Mouse (Mus musculus): ENCODE data around the gene Dpy19l1.
A peak's percentile ranks its signal among the peaks of the same experiment; 100 is the strongest.

The Dpy19l1 gene

DNA sequence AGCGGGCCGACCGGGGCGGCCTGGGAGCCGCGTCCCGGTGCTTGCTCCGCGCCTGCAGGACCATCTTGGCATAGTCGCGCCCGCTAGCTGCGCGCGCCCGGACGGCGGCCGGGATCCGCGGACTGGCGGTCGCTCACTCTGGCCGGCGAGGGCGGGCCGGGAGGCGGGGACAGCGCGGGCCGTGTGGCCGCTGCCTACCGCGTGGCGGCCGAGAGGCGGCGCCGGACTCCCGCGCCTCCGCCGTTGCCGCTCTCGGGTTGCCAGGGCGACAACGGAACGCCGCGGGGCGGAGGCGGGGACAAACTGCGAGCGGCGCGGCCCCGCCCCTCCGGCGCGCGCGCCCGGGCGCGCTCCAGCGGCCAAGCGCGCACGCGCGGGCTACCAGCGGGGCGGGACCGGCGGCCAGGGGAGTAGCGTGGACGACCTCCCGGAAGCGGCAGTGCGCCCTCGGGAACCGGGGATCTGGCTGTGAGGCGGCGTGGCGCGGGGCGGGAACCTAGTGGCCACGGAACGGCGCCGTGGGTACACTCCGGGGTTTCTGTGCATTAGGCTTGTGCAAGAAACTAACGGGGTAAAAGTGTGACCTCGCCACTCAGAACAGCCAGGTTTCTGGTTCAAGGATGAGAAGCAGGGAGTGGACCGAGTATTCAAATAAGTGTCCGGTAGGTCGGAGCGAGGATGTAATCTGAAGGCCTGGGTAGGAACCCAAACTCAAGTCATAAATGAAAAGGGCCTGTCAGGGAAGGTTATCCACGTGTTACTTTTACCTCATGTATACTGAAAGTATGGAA, at the start of gene Dpy19l1:
TSS of gene Dpy19l1 (minus strand) at position 74 of the 791 bp plus-strand sequence.
- peak; percentile 94 to 98 for DNase-seq

DNA sequence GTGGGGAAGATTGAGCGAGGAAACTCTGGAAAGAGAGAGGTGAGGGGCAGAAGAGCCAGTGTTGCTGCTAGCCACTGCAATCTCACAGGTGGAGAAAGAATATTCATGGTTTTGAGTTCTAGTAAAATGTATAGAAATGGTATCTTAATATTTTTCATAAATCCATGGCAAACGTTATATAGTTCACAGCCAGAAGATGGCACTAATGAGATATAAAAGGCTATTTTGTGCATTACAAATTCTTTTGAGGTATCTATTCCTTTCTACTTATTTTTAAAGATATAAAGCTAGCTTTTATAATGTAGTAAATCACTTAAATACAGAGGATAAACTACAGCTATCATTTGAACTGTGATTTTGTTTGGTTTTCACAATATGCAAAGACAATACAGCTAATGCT, 35.2 kb upstream of the Dpy19l1 start:
- DNase-seq, result no peak

DNA sequence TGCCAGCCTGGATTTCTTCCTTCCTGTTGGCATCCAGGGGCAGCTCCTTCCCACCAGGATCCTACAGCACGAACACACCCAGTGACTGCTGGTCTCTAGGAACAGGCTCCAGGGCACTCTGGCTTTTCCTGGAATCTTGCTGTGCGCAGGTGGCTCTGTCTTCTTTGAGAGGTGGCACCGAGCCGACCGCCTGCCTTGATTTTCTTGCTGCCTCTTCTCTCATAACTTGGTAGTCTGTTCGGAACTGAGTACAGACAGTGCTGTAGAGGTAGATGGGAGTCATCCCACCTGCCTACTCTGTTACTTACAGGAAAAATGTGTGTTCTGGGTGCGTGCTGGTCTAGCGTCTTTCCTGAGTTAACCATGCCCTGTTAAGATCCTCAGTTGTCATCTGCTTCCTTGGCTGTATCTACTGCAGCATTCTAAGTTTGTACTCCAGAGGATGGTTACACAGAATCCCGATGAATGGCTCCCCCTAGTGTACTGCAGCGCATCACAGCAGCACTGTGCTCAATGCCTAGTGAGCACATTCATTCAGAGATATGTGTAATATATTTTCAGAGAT, 13.7 kb upstream of the Dpy19l1 start:
- DNase-seq, result peak; percentile 38 to 81

DNA sequence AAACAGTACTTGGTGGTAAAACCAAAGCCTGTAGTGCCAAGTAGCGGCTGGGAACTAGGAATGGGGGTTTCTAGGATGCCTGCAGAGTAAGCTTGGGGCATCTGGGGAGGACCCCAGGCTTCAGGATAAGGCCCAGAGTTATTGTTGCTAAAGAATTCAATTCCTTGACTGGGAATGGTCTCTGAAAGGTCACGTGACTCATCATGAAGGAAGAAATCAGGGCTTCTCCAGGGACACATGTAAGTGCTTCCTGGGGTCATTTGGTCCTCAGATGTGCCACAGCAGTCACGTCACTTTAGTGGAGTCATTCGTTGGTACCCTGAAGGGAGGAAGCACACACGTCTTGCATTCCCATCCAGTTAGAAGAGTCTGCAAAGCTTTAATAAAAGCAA, 11.1 kb upstream of the Dpy19l1 start:
- no peak for DNase-seq

DNA sequence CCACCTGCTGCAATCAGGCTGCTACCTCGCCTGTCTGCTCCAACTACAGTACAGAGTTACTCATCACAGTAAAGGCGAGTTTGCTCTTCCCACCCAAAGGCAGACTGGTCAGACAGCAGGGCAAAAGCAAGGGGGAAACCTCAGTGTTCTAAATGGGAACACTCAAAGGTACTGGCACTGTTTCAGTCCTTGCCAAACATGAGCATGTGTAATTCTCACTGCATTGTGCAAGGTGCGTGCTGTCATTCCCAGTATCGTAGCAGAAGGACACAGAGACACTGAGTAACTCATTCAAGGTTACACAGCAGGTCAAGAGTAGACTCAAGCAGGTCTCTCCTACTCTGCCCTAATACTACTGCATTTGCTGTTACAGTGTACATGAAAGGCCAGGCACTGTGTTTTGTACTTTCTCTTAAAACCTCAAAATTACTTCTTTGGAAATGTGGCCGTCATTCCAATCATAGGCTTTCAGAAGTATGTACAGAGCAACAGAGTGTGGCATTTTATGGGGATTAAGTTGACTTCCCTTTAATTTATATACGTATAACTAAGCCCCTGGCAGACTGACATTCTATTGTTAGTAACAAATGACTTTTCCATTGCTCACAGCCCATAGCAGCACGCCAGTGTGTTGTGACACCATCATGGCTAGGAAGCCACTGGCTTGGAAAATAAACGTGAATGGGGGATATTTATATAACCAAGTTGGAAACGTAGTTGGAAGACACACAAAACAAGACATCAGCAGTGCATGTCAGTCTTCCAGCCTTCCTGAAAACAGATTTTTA, 10.5 kb upstream of the Dpy19l1 start:
- DNase-seq, result no peak

DNA sequence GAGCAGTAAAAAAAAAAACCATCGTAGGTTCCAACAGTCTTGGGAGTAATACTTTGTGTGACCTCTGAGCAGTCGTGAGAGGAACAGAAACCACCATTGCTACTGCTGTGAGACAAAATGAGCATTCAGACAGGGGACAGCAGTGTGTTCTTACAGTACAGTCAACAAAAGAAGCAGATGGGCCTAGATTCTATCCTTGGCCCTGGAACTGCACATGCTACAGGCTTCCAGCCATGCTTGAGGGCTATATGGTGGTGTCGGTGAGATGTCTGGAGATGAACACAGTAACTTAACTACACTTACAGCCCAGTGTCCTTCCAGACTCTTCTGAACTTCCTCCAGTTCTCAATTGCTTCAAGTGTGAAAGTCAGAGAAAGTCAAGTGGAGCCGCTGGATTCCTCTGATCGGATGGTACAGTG, 9.2 kb upstream of the Dpy19l1 start:
- DNase-seq, result no peak

DNA sequence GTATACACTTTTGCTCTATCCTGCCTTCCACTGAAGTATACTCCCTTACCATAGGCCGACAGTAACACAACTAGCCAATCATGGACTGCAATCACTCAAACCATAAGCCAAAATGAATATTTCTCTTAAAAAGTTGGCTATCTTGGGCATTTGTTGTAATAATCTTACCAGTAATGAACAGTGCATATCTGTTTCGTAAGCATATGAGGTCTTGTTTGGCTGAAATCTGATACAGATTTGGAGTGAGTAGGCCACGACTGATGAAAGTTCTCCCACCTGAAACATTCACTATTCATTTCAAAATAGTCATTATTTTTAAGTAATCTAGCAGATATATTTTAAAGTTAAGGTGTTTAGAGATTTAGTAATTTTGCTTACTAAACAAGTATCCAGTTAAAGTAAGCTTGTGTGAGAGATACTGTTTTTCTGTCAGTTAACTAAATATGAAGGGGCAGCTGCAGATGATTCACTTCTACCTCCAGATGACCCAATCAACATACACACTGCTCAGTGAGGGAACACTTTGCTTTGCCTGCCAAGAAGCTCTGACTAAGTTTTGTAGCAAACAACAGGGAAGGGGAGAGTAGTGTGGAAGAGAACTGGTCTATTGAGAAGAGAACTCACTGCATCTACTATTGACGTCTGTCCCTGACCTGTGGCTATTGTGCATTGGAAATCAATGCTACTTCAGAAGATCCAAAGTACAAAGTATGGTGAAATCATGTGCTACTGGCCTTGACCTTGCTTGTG, 8.6 kb upstream of the Dpy19l1 start:
- DNase-seq, result no peak

DNA sequence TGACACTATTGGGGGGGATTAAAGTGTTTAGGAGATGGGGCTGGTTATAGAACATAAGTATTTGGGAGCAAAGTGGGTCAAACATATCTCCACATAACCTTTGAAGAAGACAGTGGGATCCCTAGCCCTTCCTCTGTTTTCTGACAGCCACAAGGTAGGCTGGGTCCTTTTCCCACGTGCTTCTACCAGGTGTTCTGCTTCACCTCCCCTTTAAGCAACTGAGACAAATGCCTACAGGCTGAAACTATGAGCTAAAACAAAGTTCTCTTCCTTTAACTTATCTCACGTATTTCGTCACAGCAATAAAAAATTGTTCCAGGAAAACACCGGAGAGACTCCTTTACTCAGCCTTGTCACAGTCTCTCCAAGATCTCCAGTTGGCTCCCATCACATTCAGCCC, 5.9 kb upstream of the Dpy19l1 start:
- DNase-seq, result no peak

DNA sequence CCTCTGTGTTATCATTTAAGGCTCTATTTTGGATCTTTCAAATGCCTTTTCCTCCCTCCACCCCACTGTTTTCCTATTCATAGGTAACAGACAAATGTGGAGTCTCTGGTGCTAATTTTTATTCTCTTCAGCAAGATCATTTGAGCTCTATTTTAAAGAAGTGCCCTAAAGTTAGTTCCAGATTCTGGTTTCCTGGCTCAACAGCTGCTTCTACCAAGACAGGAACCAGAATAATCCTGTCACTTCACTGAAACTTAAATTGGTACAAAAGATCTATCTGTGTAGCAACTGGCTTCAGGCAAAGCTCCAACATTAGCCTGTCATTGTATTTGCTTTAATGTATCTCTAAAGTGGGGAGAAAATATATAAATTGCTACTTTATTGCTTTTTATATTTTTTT, 3.6 kb upstream of the Dpy19l1 start:
- no peak for DNase-seq

DNA sequence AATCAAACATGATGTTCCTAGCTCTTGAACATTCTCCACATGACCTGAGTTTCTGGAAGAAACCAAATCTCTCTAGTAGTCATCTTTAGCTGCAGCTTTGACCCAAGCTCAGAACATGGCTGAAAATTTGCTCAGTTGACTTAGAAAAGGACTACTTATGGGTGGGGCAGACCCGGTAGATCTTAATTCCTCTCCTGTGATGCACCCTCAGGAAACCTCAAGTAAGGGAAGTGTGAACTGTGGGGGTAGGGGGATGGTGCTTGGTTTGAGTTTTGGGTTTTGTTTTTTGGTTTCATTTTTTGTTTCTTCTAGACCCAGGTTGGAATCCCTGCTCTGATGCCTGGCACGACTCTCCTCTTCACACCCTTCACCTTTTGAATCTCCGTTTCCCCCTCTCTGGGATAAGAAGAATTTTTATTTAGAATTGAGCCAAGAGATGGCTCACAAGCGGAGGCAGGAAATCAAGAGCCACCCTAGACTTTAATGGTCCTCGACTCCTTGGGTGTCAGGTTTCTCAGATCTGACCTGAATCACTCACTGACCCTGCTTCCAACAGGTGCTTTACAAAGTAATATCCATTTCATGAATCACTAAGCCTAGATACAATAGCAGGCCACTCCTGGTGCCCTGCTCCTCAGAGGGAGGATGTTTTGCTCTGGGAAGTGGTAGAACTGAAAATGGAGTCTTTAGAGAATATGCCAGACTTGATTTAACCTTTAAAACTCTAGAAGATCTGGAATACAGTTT, 2.2 kb upstream of the Dpy19l1 start:
- no peak for DNase-seq

DNA sequence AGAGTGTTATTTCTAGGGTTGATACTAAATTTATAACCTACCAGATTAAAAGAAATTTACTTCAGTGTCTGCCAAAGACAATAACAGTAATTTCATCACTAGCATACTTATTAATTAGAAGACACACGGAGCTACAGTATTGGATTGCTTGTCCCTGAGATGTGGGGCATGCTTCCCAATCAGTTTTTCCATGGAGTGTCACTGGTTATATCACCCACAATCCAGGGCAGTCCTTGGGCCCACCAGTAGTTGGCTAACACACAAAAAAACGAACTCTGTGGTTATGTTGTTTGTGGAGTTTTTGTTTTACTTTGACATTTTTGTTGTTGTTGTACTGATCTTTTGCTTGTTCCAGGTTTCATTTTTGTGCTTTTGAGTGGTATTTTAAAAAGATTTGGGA, 1.4 kb upstream of the Dpy19l1 start:
- DNase-seq, result no peak

DNA sequence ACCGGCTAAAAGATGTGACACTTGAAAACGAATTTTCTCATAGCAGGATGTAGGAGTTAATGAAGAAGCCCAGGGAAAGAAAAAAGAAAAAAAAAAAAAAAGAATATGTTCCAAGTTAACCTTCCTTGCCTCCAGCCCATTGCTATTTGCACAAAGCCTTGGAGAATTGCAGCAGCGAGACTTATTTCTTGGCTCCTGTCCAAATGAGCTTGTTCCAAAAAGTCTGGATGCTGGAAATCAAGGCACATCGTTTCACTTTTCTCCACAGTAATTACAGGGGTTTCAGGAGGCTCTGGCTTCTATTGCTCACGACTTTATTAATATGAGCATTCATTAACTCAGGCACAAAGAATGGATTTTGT, 899 bp upstream of the Dpy19l1 start:
- DNase-seq, result no peak

DNA sequence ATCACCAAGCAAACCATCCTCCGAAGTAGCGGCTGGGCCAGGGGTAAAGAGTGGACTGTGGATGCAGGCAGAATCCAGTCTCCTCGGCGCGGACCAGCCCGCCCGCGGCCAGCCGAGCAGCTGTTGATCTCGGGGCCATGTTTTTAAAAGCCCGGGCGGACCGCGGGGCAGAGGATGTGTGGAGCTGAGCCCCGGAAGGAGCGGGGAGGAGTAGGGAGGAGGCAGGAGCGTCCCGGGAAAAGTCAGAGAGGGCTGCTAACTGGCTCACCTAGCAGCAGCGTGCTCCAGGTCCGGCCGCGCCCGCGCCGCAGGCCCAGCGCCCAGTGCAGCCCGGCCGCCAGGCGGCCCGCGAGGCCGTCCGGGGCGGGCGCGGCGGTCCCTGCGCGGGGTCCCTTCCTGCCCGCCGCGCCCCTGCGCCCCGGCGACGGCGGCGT, 352 bp downstream of the Dpy19l1 start:
- DNase-seq, result peak; percentile 61 to 71

DNA sequence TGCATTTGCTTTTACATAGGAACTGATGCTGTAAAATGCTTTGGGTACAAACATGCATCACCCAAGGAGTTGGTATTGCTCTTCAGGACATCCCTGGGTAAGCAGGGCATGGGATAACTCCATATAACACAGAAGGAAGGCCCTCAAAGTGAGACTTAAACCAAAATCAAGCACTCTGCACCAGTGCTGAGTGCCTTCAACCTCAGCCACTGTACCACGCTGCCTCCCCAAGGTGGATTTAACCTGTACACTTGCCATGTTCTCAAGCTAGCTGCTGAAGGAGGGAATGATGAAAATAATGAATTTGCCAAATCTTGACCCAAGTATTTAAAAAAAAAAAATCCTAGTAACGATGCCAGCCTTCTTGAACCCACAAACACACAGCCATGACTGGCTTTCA, 1.3 kb downstream of the Dpy19l1 start:
- DNase-seq, result no peak

DNA sequence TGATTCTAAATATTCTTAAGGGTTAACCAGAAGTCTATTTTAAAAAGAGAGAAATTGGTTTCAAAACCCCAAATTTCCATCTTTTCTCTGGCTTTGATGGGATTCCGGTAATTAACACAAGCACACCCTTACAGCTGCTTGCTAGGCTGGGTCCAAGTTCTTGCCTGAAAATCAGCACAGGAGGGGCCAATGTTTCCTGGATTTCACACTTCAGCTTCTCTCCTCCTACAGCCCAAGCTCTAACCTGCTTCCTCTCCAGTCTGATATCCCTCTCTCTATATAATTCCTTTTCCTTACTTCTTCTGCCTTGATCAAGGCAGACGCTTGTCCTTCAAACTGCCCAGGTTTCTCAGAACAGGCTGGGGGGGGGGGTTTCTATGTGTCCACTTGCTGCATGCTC, 6.7 kb downstream of the Dpy19l1 start:
- no peak for DNase-seq

DNA sequence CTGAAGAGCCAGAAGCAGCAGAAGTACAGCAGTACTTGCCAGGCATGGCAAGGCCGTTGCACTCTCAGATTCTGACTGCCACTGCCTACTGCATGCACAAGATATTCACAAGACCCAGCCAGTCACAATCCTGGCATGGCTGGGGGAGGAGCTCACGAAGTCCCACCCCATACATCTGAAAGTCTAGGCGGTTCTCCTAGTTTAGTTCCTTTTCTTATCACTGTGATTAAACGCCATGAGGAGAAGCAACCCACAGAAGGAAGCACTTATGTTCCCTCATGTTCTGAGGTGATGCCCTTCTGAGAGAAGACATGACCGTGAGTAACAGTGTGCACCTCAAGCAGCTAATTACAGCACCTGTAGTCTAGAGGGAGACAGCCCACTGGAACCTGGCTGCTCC, 12.4 kb downstream of the Dpy19l1 start:
- no peak for DNase-seq

DNA sequence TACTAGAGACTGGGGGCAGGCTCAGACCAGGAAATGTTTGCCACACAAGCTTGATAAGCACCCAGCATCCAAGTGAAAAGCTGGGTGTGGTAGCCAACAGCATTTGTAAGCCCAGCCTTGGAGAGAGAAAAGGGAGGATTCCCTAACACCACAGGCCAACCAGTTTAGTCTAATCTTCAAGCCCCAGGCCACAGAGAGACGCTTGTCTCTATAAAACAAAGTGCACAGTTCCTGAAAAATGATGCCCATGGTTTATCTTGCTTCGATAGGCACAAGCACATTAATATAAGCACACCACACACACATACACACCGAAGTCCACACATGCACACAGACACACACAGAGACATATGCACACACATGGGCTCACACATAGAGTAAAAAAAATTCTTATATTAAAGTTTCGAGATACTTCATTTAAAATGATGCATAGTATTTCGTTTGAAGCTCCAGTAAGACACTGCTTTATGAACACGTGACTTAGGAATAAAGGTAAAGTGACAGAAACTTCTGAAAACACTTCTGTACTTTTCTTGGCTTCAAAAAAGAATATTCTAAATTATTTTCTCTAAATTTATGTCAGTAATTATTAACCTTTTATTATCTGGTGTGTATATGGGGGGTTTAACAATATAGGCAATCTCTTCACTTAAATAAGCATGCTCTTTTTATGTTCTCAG, 14.4 kb downstream of the Dpy19l1 start:
- no peak for DNase-seq

DNA sequence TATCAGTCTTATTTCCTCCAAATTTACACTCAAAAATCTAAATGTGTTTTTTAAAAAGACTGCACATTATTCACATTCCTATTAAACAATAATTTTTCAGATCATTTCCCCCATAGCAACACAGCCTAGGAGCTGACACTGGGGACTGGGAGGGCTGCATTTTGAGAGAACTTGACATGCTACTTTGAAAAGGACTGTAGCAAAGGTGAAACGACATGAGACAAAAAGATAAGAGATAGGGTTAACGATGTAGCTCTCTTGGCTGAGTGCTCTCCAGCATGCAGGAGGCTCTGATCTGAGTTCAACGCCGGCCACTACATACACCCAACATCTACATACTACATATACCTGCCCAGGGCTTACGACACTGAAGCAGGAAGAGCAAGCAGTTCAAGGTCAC, 20.6 kb downstream of the Dpy19l1 start:
- DNase-seq, result no peak

DNA sequence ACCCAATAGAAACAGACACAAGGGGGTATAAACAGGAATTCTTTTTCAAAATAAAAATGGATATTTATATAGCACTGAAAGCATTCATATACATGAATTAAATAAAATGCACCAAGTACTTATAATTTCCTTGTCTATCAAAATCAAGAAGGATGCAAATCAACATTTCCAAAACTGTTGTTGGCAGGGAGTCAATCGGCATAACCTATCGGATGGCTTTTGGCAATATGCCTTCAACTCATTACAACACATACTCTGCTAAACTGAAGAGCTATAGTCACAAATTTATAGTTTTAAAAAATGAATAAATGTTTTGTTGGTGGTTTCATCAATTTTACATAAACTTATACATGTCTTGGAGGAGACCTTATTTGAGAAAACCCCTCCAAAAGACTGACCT, 25.7 kb downstream of the Dpy19l1 start:
- DNase-seq, result no peak

DNA sequence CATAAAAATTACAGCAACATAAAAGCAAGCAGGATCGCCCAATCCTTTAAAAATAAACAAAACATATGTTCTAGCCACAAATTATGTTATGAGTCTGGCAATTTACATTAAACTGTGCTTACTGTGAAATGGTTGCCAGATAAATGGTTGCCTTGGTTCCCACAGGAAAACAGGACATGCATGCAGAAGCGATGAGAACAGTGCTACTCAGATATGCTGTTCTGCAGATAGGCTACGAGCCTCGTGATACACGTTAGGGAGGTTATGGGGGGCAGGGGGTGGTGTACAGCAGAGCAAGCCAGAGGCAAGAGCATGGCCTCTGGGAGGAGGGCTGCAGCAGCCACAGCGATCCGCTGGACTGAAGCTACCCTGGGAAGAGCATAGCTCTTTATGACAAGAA, 29.1 kb downstream of the Dpy19l1 start:
- no peak for DNase-seq

DNA sequence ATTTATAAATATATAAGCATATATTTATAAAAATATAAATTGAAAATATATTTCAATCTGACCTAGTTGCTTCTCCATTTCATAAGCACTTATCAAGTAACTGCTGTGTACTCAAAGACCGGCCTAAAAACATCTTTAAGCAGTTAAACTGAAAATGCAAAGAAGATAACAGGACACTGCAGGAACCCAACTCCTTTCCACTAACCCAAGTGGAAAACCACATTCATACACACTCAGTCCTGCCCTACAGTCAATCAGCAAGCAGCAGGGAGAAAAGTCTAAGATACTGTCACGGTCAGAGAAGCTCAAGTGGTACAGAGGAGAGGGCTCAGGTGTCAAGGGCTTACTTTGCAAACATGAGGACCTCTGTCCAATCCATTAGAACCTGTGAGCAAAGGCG, 30.4 kb downstream of the Dpy19l1 start:
- no peak for DNase-seq

DNA sequence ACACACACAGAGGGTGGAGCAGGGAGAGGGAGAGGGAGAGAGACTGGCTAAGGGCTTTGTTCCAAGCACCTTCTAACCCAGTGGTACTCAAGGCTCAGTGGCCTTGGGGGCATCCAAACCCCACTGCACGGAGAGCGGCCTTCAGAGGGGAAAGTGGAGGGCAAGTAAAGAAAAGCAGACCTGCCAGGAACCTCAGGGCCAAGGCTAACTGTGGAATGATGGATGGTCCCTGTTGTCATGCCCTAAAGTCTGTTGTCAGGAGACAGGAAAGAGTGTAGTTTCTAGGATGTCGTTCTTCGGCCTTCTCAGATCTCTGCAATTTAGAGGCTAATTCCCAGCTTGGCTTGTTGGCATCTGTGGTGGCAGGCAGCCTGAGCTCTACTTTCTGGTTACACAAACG, 32.8 kb downstream of the Dpy19l1 start:
- DNase-seq, result no peak

Data from kidney, postnatal 36 days (tissue).